Mouse (Mus musculus) hindbrain, embryonic 16.5 days (tissue): Measurements from ENCODE around the gene Plin3. TPM values are rescaled to one million over a fixed set of nuclear protein-coding genes. Genes with fewer than 3 reads are reported as not detected.

Experiments
- ATAC-seq: fragments of 200-750 bp; cut with Nextera tagmentation; 2 replicates; pipeline ENCODE4 v1.8.0; 2017; ENCODE audit warnings: moderate TSS enrichment, moderate library complexity
- H3K27ac ChIP-seq: fragments of 300-500 bp; sonication (generic); 2 replicates; pipeline ENCODE4 v1.5.1; 2014; ENCODE audit warnings: low read depth, mild to moderate bottlenecking, control low read depth, low read length, moderate library complexity
- H3K27me3 ChIP-seq: fragments of 300-500 bp; sonication (generic); replicated peaks from 2 replicates; pipeline ENCODE4 v1.6.1; 2014; ENCODE audit warnings: low read length; ENCODE audit not compliant: control insufficient read depth, insufficient read depth
- H3K36me3 ChIP-seq: fragments of 300-500 bp; sonication (generic); 2 replicates; pipeline ENCODE4 v1.6.1; 2014; ENCODE audit warnings: mild to moderate bottlenecking, low read length, moderate library complexity, mixed read lengths; ENCODE audit not compliant: control insufficient read depth, insufficient read depth
- H3K4me1 ChIP-seq: fragments of 300-500 bp; sonication (generic); 2 replicates; pipeline ENCODE4 v1.6.1; 2014; ENCODE audit warnings: low read depth, low read length; ENCODE audit not compliant: control insufficient read depth, insufficient read depth
- H3K4me2 ChIP-seq: fragments of 300-500 bp; sonication (generic); 2 replicates; pipeline ENCODE4 v1.6.1; 2014; ENCODE audit warnings: mild to moderate bottlenecking, low read length, control low read depth, moderate library complexity
- H3K4me3 ChIP-seq: fragments of 300-500 bp; sonication (generic); 2 replicates; pipeline ENCODE4 v1.5.1; 2014; ENCODE audit warnings: mild to moderate bottlenecking, low read length, control low read depth, moderate library complexity
- H3K9ac ChIP-seq: fragments of 300-500 bp; sonication (generic); 2 replicates; pipeline ENCODE4 v1.6.1; 2014; ENCODE audit warnings: low read depth, mild to moderate bottlenecking, control low read depth, low read length, moderate library complexity
- H3K9me3 ChIP-seq: fragments of 300-500 bp; sonication (generic); 2 replicates; pipeline ENCODE4 v1.6.1; 2014; ENCODE audit warnings: mild to moderate bottlenecking, low read length, moderate library complexity; ENCODE audit not compliant: control insufficient read depth
- WGBS: fragments of 180-500 bp; shearing (Covaris S2); extraction: QIAGEN DNeasy Blood & Tissue Kit; methylation state at CpG from one replicate; pipeline ENCODE4 v1.1.7; 2014; 5-methylcytosine and 5-hydroxymethylcytosine counted together
- polyA plus RNA-seq: library from polyadenylated mRNA; unstranded; fragments of >200 nt; fragmentation: Nextera tagmentation; extraction: Ambion mirVana; gene quantifications from 2 replicates; pipeline ENCODE4 v1.2.1, GENCODE M21; 2015

The Plin3 gene
- polyA plus RNA-seq, 1 experiment from 2014 or later: 15.5 TPM

DNA sequence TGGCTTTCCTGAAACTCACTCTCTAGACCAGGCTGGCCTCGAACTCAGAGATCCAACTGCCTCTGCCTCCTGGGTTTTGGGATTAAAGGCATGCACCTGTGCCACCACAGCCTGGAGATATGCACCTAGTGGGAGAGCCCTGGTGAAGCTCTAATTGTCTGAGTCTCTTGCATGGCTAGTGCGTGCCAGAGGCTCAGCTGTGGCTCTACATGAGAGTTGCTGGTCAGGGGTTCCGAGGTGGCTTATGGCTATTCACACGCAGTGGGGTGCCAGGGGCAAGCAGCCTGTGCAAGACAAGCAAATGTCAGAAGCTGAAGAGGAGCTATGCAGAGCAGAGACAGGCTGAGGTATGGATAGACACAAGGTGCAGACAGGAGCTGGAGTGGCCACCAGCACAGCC lies 38.0 kb downstream of the Plin3 start:
- 79% methylated on average over 4 of the region's 4 CpGs for WGBS
- Histone ChIP-seq H3K36me3 (peaks cover 5% of the 10 kb centered on the region; the same call in 1 of the 2 replicates), H3K4me2 (no peak overlapping the region), H3K9me3 (no peaks in the 10 kb centered on the region), H3K27ac (peak overlapping the region; percentile 21), H3K4me1 (peaks cover 39% of the 10 kb centered on the region), H3K27me3 (no peaks in the 10 kb centered on the region), H3K9ac (peak overlapping the region; percentile 17; the same call in 1 of the 2 replicates), H3K4me3 (no peak overlapping the region)
- ATAC-seq: no peak

DNA sequence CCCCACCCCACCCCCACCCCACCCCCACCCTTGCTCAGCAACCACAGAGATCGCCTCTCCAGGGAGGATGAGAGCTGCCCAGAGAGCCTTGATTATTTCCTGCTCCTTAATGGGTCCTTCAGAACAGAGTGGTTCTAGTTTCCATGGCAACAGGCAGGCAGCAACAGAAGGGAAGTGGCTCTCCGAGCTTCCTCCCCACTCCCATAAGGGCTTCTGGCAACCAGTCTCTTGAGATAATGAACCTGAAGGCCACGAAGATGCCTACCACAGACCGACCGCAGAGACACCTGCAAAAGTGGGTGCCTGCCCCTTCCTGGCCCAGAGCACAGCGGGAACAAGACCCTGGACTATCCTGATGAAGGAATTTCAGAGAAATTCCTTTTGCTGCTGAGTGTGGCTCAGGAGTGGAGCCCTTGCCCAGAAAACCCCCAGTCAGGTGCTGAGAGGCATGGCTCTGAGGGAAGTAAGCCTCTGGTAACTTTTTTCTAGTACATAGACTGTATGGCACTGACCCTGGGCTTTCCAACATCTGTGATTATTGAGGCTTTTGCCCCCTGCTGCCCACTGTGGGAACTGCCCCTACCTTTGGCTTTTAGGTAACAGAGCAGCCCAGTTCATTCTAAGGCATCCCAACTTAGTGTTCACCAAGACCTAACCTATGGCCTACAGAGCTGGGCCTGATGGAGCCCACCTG lies 41.4 kb downstream of the Plin3 start:
- Histone ChIP-seq H3K36me3 (no peaks in the 10 kb centered on the region), H3K4me3 (no peak overlapping the region), H3K9ac (peak overlapping the region; percentile 35; the same call in 1 of the 2 replicates), H3K4me2 (peak overlapping the region; percentile 38), H3K4me1 (peaks cover 16% of the 10 kb centered on the region), H3K27me3 (0 out of 2 replicates have a peak, but pooled peaks cover 3% of the 10 kb centered on the region), H3K27ac (peak overlapping the region; percentile 67), H3K9me3 (no peaks in the 10 kb centered on the region)
- peak; percentile 53 for ATAC-seq
- 14% methylated on average over 6 of the region's 6 CpGs for WGBS

DNA sequence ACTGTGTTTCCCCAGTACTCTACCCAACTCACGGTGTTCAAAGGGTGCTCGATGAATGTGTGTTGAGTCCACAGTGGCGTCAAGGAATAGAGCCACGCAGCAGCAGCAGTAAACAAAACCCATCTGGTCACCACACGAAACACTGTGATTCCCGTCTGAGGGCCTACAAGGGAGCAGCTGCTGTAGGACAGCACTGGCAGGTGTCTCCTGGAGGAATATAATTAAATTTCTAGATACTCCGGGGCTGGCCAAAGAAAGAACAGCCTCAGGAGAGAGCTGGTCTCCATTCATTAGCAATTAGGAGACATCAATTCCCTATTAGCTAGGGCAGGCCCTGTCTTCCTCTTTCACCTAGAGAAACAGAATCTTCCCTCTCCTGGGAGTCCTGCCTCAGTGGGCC lies 47.1 kb downstream of the Plin3 start:
- 36% methylated on average over 7 of the region's 7 CpGs for WGBS
- no peaks in the 10 kb centered on the region for H3K36me3 ChIP-seq
- ATAC-seq: no peak

DNA sequence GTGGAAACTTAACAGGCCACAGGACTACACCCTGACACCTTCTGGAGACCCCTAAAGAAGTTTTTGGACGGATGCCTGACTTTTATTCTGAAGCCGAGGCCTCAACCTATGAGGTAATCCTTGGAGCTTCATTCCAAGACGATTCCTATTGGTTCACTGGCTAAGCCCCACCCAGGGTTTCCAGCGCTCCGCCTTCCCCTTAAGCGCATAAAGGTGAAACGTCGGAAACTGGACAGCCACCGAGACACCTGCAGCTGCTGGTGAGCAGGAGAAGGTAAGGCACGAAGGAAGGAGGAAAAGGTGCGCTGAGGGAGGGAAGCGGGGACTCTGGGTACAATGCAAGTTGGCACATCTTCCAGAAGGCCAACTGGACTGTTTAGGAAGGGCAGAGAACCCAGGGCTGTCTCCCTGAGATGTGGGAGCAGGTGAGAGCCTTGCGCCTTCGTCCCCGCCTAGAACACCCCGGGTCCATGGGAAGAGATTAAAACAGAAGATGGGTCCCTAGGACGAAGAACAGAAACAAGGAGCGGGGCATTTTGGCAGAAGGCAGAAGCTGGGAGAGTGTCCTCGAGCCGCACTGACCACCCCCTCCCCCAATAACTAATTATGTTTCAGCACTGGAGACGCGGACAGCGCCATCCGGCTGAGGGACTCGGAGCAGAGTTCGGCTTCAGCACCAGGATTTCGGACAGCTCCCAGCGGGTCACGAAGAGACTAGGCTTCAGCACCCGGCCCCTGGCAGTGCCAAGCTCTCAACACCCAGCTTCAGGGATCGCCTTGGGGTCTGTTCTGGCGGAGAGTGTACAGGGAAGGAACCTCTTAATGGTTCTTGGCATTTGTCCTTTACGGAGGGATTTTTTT lies 50.9 kb downstream of the Plin3 start:
- under 1% methylated on average over 33 of the region's 33 CpGs for WGBS
- Histone ChIP-seq H3K4me1 (0 out of 2 replicates have a peak, but pooled peaks cover 3% of the 10 kb centered on the region), H3K36me3 (no peaks in the 10 kb centered on the region), H3K4me3 (peak overlapping the region; percentile 60), H3K9me3 (no peaks in the 10 kb centered on the region), H3K27me3 (peaks cover 3% of the 10 kb centered on the region), H3K27ac (peak overlapping the region; percentile 48; the same call in 1 of the 2 replicates), H3K4me2 (peak overlapping the region; percentile 64), H3K9ac (peak overlapping the region; percentile 68)
- peak; percentile 95 for ATAC-seq

More for the DNA sequence above, 47.1 kb downstream of the Plin3 start:
- Histone ChIP-seq H3K4me3 (no peak overlapping the region), H3K27me3 (peaks cover 5% of the 10 kb centered on the region), H3K9ac (no peak overlapping the region), H3K9me3 (no peaks in the 10 kb centered on the region), H3K4me2 (no peak overlapping the region), H3K4me1 (peaks cover 6% of the 10 kb centered on the region), H3K27ac (no peak overlapping the region)

DNA sequence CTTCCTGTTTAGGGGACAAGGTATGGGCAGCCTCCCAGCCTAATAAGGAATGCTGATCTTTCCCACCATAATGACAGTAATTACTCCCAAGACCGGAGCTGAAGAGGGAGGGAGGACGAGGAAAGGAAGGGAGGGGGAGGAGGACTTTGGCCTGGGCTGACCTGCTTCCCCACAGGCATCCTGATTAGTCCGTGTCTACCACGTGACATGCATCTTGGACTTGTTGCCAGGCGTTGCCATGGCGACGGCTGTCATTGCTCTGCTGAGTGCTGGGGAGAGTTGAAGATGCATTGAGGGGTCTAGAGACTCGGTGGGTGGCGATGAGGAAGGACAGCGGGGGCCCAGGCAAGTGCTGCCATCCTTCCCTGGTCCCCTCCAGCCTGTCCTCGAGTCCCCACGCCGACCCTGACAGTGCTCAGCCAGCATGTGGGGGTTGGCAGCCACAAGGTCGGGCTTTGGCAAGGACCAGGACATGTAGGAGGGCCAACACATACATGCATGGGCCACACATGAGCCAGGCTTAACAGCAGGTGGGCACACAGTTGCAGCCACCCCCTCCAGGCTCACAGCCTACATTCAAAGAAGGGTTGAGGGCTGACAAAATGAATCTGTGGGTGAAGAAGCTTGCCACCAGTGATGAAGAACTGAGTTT lies 58.7 kb downstream of the Plin3 start:
- no peaks in the 10 kb centered on the region for H3K27me3 ChIP-seq
- peak overlapping the region; percentile 20 for H3K4me3 ChIP-seq
- H3K36me3 ChIP-seq: no peaks in the 10 kb centered on the region
- H3K4me1 ChIP-seq: peaks cover 11% of the 10 kb centered on the region
- no peaks in the 10 kb centered on the region for H3K9me3 ChIP-seq
- 2% methylated on average over 14 of the region's 14 CpGs for WGBS
- H3K27ac ChIP-seq: peak overlapping the region; percentile 39; the same call in 1 of the 2 replicates
- H3K4me2 ChIP-seq: peak overlapping the region; percentile 59
- peak overlapping the region; percentile 27; the same call in 1 of the 2 replicates for H3K9ac ChIP-seq
- ATAC-seq: peak; percentile 95

DNA sequence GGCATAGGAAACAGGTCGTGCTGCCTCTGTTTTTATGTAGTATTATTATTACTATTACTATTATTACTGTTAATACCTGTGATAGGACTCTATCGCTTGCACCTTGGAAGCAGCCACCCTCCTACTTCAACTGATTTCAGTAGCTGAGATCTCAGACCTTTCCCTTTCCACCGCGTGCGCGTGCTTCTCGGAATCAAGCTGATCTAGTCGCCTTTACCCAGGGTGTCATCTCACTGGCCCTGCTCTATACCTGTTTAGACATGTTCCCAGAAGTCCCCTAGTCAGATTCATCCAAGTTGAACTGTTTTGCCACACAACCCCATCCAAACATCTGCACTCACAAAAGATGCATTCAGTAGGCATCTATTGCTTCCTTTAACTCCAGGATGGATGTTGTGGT lies 59.3 kb downstream of the Plin3 start:
- Histone ChIP-seq H3K9ac (peak overlapping the region; percentile 2; the same call in 1 of the 2 replicates), H3K36me3 (no peaks in the 10 kb centered on the region), H3K4me3 (peak overlapping the region; percentile 20; the same call in 1 of the 2 replicates), H3K27me3 (no peaks in the 10 kb centered on the region), H3K4me2 (peak overlapping the region; percentile 59), H3K4me1 (peaks cover 11% of the 10 kb centered on the region), H3K27ac (no peak overlapping the region), H3K9me3 (no peaks in the 10 kb centered on the region)
- WGBS: 50% methylated on average over 8 of the region's 8 CpGs
- ATAC-seq: peak; percentile 32

DNA sequence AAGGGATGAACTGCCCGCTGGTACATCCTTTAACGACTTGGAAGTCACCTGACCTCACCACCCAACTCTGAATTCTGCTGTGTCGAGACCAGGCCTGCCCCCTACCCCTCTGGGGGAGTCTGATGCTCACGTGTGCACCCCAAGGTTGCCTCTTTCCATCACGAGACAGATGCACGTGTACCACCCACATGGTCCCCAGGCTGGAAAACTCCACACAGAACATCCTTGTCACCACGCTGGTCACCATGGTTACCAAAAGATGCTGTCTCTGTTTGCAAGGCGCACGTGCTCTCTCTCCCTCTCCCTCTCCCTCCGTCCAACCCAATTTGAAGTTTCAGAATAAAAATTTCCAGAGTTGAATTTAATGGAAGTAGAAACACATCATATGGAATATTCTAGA lies 62.7 kb downstream of the Plin3 start:
- Histone ChIP-seq H3K9me3 (no peaks in the 10 kb centered on the region), H3K4me3 (no peak overlapping the region), H3K9ac (no peak overlapping the region), H3K36me3 (no peaks in the 10 kb centered on the region), H3K4me2 (no peak overlapping the region), H3K27me3 (peaks cover 2% of the 10 kb centered on the region; the same call in 1 of the 2 replicates), H3K4me1 (peaks cover 11% of the 10 kb centered on the region), H3K27ac (no peak overlapping the region)
- 53% methylated on average over 10 of the region's 10 CpGs for WGBS
- ATAC-seq: no peak
